Mouse (Mus musculus): ENCODE measurements around the gene Alox5. TPM values are rescaled to one million over a fixed set of nuclear protein-coding genes. Genes with fewer than 3 reads are reported as not detected.

Alox5 gene
- polyA plus RNA-seq, 1 experiment from 2014 or later, result 1.0 TPM

DNA sequence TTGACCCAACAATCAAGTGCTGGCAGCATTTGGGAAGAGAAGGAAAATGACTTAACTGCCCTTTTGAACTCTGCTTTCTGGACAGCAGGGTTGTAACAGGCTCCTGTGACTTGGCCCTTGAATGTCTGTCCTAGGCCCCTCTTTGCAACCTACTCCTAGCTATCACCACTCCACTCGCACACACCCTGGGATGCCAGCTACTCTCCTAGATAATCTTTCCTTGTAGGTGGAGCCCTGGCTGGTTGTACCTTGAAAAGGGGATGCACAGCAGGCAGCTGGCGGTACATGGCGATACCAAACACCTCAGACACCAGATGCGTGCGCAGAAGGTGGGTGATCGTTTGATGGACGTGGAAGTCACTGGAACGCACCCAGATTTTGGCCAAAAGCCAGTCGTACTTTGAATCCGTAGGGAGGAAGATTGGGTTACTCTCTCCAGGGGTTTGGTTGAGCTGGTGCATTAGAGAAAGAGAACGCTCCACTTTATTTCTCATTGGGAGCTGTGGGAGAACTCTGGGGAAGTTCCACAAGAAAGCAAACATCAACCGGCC lies 45.8 kb downstream of the Alox5 start:
- 82% methylated on average over 12 of the region's 12 CpGs for WGBS
- H3K9me3 ChIP-seq (ENCODE audit: control insufficient read depth, low read length), result no peaks in the 10 kb centered on the region
- DNase-seq (ENCODE audit: low spot score), result no peak
- no peak for ATAC-seq (replicated peaks; ENCODE audit: low FRiP score, low TSS enrichment, low read depth)
- H3K4me2 ChIP-seq (ENCODE audit: low read length), result no peak overlapping the region
- no peaks in the 10 kb centered on the region for H3K36me3 ChIP-seq (ENCODE audit: control insufficient read depth, insufficient read depth, low read length)
- H3K9ac ChIP-seq (ENCODE audit: low read length), result no peak overlapping the region
- no peaks in the 10 kb centered on the region for H3K27me3 ChIP-seq (replicated peaks; ENCODE audit: control insufficient read depth, insufficient read depth, low read length)
- no peak overlapping the region for H3K4me3 ChIP-seq (ENCODE audit: low read depth, low read length)
- H3K27ac ChIP-seq (ENCODE audit: low read depth), result no peak overlapping the region
- no peaks in the 10 kb centered on the region for H3K4me1 ChIP-seq (replicated peaks; ENCODE audit: control insufficient read depth, insufficient read depth, low read length)

DNA sequence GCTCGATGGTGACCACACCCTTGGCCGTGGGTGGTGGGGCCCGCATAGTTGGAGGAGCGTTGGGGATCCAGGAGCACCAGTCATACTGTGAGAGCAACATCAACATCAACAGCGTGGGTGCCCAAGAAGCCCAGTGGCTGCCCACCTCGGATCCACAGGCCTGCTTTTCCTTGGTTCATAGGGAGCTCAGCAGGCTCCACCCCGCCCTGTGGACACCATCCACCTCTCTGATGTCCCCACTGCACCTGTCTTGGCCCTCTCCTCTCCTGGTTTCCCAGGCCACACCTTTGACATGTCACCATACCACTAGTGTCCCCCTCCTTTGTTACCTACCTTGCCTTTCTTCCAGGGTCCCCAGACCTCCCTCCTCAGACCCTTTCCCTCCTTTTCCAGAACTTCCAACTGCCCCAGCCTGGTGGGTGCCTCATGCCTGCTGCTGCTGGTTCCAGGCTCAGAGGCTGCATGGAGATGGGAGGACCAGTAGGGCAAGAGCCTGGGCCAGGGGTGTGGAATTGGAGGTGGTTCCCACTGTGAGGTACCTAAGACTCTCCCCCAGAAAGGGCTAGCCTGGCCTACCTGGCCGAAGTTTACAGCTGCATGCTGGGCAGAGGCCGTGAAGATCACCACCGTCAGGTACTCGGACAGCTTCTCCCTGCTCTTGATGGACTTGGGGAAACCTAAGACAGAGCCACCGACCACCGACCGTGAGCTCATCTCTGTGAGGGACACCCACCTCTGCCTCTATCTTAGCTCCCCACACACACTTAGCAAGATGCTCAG lies 48.2 kb downstream of the Alox5 start:
- Histone ChIP-seq H3K9me3 (ENCODE audit: control insufficient read depth, low read length) (no peaks in the 10 kb centered on the region), H3K4me2 (ENCODE audit: low read length) (no peak overlapping the region), H3K27ac (ENCODE audit: low read depth) (no peak overlapping the region), H3K4me1 (replicated peaks; ENCODE audit: control insufficient read depth, insufficient read depth, low read length) (no peaks in the 10 kb centered on the region), H3K9ac (ENCODE audit: low read length) (no peak overlapping the region), H3K4me3 (ENCODE audit: low read depth, low read length) (no peak overlapping the region), H3K36me3 (ENCODE audit: control insufficient read depth, insufficient read depth, low read length) (peaks cover 4% of the 10 kb centered on the region; the same call in 1 of the 2 replicates), H3K27me3 (replicated peaks; ENCODE audit: control insufficient read depth, insufficient read depth, low read length) (no peaks in the 10 kb centered on the region)
- DNase-seq (ENCODE audit: low spot score) (no peak), ATAC-seq (replicated peaks; ENCODE audit: low FRiP score, low TSS enrichment, low read depth) (no peak)
- 92% methylated on average over 14 of the region's 14 CpGs for WGBS

DNA sequence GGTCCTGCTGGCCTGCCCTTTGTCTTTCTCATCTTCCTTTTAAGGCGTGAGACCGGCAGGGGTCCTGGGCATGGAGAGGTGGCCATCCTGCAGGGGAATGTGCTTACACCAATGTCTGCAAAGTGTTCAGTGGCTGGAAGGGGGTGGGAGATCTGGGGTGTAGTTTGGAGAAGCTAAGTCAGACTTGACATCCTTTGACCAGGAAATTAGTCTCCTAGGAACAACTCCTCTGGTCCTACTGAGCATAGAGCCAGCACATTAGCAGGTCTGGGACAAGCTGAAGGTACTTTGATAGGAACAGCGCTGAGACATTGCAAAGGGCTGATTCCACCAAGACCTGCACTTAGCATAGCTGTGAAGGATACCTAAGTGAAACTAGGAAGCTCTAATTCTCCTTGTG lies 49.3 kb downstream of the Alox5 start:
- WGBS, result 90% methylated on average over 3 of the region's 3 CpGs
- no peak overlapping the region for H3K4me3 ChIP-seq (ENCODE audit: low read depth, low read length)
- H3K9ac ChIP-seq (ENCODE audit: low read length), result no peak overlapping the region
- no peak overlapping the region for H3K4me2 ChIP-seq (ENCODE audit: low read length)
- ATAC-seq (replicated peaks; ENCODE audit: low FRiP score, low TSS enrichment, low read depth), result no peak
- peaks cover 12% of the 10 kb centered on the region for H3K36me3 ChIP-seq (ENCODE audit: control insufficient read depth, insufficient read depth, low read length)
- no peaks in the 10 kb centered on the region for H3K9me3 ChIP-seq (ENCODE audit: control insufficient read depth, low read length)
- H3K27ac ChIP-seq (ENCODE audit: low read depth), result no peak overlapping the region
- no peaks in the 10 kb centered on the region for H3K27me3 ChIP-seq (replicated peaks; ENCODE audit: control insufficient read depth, insufficient read depth, low read length)
- H3K4me1 ChIP-seq (replicated peaks; ENCODE audit: control insufficient read depth, insufficient read depth, low read length), result no peaks in the 10 kb centered on the region
- no peak for DNase-seq (ENCODE audit: low spot score)

DNA sequence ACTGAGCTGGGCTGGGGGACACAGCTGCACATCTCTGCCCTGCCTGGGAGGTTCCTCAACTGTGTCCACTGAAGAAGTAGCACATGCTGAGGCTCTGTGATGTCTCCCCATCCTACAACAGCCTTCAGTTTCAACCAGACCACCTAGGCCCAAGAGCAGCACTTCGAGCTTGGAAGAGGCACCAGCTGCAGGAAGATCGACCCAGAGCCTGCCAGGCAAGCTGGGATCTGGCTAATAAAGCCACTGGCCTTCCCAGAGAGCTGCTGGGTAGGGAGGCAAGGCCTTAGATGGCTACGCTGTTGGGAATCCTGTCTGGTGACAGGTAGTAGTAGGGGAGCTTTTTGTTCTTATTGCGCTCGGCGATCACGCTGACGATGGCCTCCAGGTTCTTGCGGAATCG lies 50.5 kb downstream of the Alox5 start:
- Histone ChIP-seq H3K9me3 (ENCODE audit: control insufficient read depth, low read length) (no peaks in the 10 kb centered on the region), H3K4me2 (ENCODE audit: low read length) (no peak overlapping the region), H3K4me3 (ENCODE audit: low read depth, low read length) (no peak overlapping the region), H3K4me1 (replicated peaks; ENCODE audit: control insufficient read depth, insufficient read depth, low read length) (no peaks in the 10 kb centered on the region), H3K36me3 (ENCODE audit: control insufficient read depth, insufficient read depth, low read length) (peaks cover 22% of the 10 kb centered on the region), H3K27ac (ENCODE audit: low read depth) (no peak overlapping the region), H3K9ac (ENCODE audit: low read length) (no peak overlapping the region), H3K27me3 (replicated peaks; ENCODE audit: control insufficient read depth, insufficient read depth, low read length) (no peaks in the 10 kb centered on the region)
- ATAC-seq (replicated peaks; ENCODE audit: low FRiP score, low TSS enrichment, low read depth) (no peak), DNase-seq (ENCODE audit: low spot score) (no peak)
- 96% methylated on average over 10 of the region's 10 CpGs for WGBS

DNA sequence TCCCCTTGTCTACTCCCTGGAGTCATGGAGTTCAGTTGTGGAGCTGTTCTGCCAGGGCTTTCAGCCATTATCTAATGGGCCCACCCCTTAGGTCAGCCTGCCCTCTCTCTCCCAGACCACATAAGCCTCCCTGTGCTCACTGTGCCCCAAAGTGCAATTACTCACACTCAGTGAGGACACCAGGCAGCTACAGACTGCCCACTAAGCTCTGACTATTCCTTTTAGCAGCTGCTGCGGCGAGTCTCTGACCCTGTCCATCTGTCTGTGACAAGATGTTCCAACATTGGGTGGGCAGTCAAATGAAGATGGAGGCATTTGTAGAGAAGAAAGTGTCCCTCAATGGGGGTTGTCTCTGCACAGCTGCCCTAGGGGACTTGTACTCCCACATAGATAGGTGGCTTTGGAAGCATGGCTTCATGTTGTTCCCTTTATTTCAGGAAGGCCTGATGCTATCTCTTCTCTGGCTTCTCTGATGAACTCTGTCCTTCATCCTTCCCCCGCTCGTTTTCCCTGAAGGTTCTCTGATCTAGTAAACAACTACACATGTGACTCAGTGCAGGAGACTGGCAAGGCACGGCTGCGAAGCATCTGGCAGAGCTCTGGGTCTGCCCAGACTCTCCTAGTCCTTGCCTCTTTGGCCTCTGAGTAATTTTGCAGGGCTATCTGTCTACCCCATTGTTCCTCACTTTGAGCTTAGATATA lies 52.9 kb downstream of the Alox5 start:
- H3K4me2 ChIP-seq (ENCODE audit: low read length), result no peak overlapping the region
- DNase-seq (ENCODE audit: low spot score), result no peak
- H3K9me3 ChIP-seq (ENCODE audit: control insufficient read depth, low read length), result no peaks in the 10 kb centered on the region
- WGBS, result 74% methylated on average over 6 of the region's 6 CpGs
- no peak for ATAC-seq (replicated peaks; ENCODE audit: low FRiP score, low TSS enrichment, low read depth)
- peaks cover 31% of the 10 kb centered on the region for H3K36me3 ChIP-seq (ENCODE audit: control insufficient read depth, insufficient read depth, low read length)
- no peaks in the 10 kb centered on the region for H3K4me1 ChIP-seq (replicated peaks; ENCODE audit: control insufficient read depth, insufficient read depth, low read length)
- H3K27me3 ChIP-seq (replicated peaks; ENCODE audit: control insufficient read depth, insufficient read depth, low read length), result no peaks in the 10 kb centered on the region
- no peak overlapping the region for H3K9ac ChIP-seq (ENCODE audit: low read length)
- no peak overlapping the region for H3K4me3 ChIP-seq (ENCODE audit: low read depth, low read length)
- H3K27ac ChIP-seq (ENCODE audit: low read depth), result no peak overlapping the region

DNA sequence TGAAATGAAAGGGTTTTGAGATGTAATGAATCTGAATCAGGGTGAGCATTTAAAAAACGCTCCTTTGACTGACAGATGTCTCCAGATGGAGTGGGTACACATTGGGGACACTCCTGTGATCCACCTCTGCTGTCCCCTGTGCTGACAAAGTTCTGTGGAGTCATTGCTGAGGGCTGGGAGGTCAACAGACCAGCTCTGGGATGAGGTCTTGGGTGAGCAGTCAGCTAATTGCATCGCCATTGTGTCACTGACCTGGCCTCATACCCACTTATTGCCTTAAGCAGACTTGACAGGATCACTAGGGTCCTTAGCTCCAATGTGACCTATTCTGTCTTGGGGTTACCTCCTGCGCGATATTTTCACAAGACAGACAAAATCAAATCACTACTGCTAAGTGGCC lies 53.8 kb downstream of the Alox5 start:
- no peak overlapping the region for H3K4me3 ChIP-seq (ENCODE audit: low read depth, low read length)
- H3K4me2 ChIP-seq (ENCODE audit: low read length), result no peak overlapping the region
- H3K9ac ChIP-seq (ENCODE audit: low read length), result no peak overlapping the region
- no peak for ATAC-seq (replicated peaks; ENCODE audit: low FRiP score, low TSS enrichment, low read depth)
- H3K27ac ChIP-seq (ENCODE audit: low read depth), result no peak overlapping the region
- no peaks in the 10 kb centered on the region for H3K27me3 ChIP-seq (replicated peaks; ENCODE audit: control insufficient read depth, insufficient read depth, low read length)
- no peaks in the 10 kb centered on the region for H3K9me3 ChIP-seq (ENCODE audit: control insufficient read depth, low read length)
- H3K4me1 ChIP-seq (replicated peaks; ENCODE audit: control insufficient read depth, insufficient read depth, low read length), result no peaks in the 10 kb centered on the region
- no peak for DNase-seq (ENCODE audit: low spot score)
- peaks cover 32% of the 10 kb centered on the region for H3K36me3 ChIP-seq (ENCODE audit: control insufficient read depth, insufficient read depth, low read length)
- WGBS, result 87% methylated on average over 4 of the region's 4 CpGs

DNA sequence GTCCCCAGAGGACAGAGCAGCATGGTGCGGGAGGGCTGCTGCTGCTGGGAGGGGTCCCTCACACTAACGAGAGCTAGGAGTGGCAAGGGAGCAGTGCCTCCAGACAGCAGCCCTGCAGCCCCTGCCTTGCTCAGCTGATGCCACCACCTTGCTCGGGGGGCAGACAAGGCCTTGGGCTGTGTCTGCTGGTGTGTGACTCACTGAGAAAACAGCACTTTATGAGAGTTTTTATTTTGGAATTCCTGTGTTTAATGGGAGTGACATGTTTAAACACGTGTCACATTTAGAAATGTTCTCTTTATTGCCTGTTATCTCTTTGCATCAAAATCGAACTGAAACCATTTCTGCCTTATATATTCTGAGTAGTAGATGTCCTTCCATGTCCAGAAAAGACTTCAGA lies 54.3 kb downstream of the Alox5 start:
- no peaks in the 10 kb centered on the region for H3K27me3 ChIP-seq (replicated peaks; ENCODE audit: control insufficient read depth, insufficient read depth, low read length)

DNA sequence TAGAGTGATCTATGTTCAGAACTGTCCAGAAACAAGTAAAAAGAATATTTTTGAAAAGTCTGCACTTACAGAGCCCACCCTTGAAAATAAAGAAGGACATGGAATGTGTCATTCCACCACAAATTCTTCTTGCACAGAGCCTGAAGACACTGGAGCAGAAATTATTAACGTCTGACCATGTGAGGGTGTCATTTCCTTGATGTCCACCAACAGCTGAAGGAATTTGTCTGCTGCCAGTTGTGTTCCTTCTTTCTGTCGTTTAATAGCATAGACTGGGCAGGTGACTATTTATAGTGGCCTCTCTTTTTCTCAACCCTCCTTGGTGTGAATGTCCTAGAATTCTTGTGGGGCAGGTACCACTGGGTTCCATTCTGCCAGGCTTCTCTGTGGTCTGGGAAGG lies 54.8 kb downstream of the Alox5 start:
- WGBS, result 74% methylated on average over 2 of the region's 2 CpGs
- no peak overlapping the region for H3K4me2 ChIP-seq (ENCODE audit: low read length)
- ATAC-seq (replicated peaks; ENCODE audit: low FRiP score, low TSS enrichment, low read depth) (no peak), DNase-seq (ENCODE audit: low spot score) (no peak)
- H3K36me3 ChIP-seq (ENCODE audit: control insufficient read depth, insufficient read depth, low read length), result peaks cover 39% of the 10 kb centered on the region
- no peak overlapping the region for H3K27ac ChIP-seq (ENCODE audit: low read depth)
- H3K4me1 ChIP-seq (replicated peaks; ENCODE audit: control insufficient read depth, insufficient read depth, low read length), result no peaks in the 10 kb centered on the region
- H3K9ac ChIP-seq (ENCODE audit: low read length), result no peak overlapping the region
- no peaks in the 10 kb centered on the region for H3K9me3 ChIP-seq (ENCODE audit: control insufficient read depth, low read length)
- no peak overlapping the region for H3K4me3 ChIP-seq (ENCODE audit: low read depth, low read length)
- no peaks in the 10 kb centered on the region for H3K27me3 ChIP-seq (replicated peaks; ENCODE audit: control insufficient read depth, insufficient read depth, low read length)

More for the DNA sequence above, 54.3 kb downstream of the Alox5 start:
- Histone ChIP-seq H3K9me3 (ENCODE audit: control insufficient read depth, low read length) (no peaks in the 10 kb centered on the region), H3K9ac (ENCODE audit: low read length) (no peak overlapping the region), H3K27ac (ENCODE audit: low read depth) (no peak overlapping the region), H3K4me3 (ENCODE audit: low read depth, low read length) (no peak overlapping the region), H3K4me1 (replicated peaks; ENCODE audit: control insufficient read depth, insufficient read depth, low read length) (no peaks in the 10 kb centered on the region), H3K36me3 (ENCODE audit: control insufficient read depth, insufficient read depth, low read length) (peaks cover 37% of the 10 kb centered on the region), H3K4me2 (ENCODE audit: low read length) (no peak overlapping the region)
- 72% methylated on average over 5 of the region's 5 CpGs for WGBS
- DNase-seq (ENCODE audit: low spot score), result no peak
- ATAC-seq (replicated peaks; ENCODE audit: low FRiP score, low TSS enrichment, low read depth), result no peak

All from intestine, embryonic 14.5 days (tissue).